Mouse (Mus musculus) stomach, postnatal 0 days (tissue): ENCODE measurements around the gene Dusp8.

Experiments
- CTCF ChIP-seq: IDR thresholded peaks from 2 replicates; pipeline ENCODE4 v1.5.1; 2016; ENCODE audit warnings: antibody characterized with exemption, low read depth, mild to moderate bottlenecking, moderate library complexity
- EP300 ChIP-seq: optimal IDR thresholded peaks from 2 replicates; pipeline ENCODE3; 2016; ENCODE audit warnings: antibody characterized with exemption

DNA sequence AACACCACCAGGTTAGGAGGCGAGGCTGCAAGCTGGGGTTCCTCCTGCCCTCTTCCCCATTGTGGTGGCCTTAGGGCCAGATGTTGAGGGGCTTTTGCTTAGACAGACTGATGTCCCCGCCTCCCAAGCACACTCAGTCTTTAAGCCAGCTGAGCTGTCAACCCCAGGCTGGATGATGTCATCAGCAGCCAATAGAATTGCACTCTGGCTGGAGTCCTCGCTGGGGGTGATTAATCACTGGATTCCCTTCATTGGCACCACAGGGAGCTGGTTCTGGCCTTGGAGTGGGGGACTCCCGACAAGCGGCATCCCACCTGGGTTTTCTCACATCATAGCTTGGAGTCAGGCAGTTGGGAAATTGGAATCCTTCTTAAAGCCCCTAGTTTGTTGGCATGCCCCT is 6.8 kb downstream of the Dusp8 start:
- TF ChIP-seq CTCF (no peak), EP300 (no peak)
